Mouse (Mus musculus): ENCODE measurements around the gene Rab26. TPM values are rescaled to one million over a fixed set of nuclear protein-coding genes. Genes with fewer than 3 reads are reported as not detected.

Rab26 gene
- total and polyA plus RNA-seq, 3 experiments, result 0.10 to 0.39 TPM; not detected in 1

DNA sequence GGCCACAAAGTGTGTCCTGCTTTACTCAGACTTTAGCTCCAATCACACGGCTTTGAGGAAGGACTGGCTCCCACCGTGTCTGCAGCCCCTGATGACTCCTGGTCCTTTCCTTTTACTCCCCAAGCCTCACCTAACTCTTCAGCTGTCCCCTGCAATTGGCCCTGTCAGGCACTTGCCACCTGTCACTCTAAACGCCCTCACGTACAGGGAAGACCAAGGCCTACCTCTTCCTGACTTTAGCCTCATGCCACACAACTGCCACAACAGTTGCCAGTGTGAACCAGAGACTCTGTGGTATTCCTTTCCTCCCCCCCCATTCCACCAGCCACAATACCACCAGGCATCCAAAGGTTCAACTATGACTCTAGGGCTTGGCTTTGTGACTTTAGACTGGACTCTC is 13.6 kb downstream of the Rab26 start:
- no peak for DNase-seq
- intact Hi-C loops (cut with DNase I), result no loop called here
- Histone ChIP-seq H3K4me3 (no peak overlapping the region), H3K27me3 (ENCODE audit: control insufficient read depth, insufficient read depth, low read length) (no peaks in the 10 kb centered on the region), H3K79me2 (replicated peaks; ENCODE audit: control insufficient read depth, insufficient read depth, low read length) (no peaks in the 10 kb centered on the region; the same call in 1 of the 2 replicates), H3K4me1 (ENCODE audit: control insufficient read depth, insufficient read depth, low read length) (peaks cover 4% of the 10 kb centered on the region), H3K9ac (ENCODE audit: low read depth, low read length) (no peak overlapping the region), H3K27ac (no peak overlapping the region), H3K36me3 (ENCODE audit: control insufficient read depth, insufficient read depth, low read length) (no peaks in the 10 kb centered on the region)
- 74% methylated on average over 4 of the region's 4 CpGs for WGBS
- TF ChIP-seq CTCF (IDR thresholded peaks at IDR 0.05) (no peak), EP300 (IDR thresholded peaks at IDR 0.05; ENCODE audit: insufficient read depth, low read depth, low read length) (no peak), POLR2A (IDR thresholded peaks at IDR 0.05; ENCODE audit: insufficient read depth, low read depth, low read length) (no peak)

DNA sequence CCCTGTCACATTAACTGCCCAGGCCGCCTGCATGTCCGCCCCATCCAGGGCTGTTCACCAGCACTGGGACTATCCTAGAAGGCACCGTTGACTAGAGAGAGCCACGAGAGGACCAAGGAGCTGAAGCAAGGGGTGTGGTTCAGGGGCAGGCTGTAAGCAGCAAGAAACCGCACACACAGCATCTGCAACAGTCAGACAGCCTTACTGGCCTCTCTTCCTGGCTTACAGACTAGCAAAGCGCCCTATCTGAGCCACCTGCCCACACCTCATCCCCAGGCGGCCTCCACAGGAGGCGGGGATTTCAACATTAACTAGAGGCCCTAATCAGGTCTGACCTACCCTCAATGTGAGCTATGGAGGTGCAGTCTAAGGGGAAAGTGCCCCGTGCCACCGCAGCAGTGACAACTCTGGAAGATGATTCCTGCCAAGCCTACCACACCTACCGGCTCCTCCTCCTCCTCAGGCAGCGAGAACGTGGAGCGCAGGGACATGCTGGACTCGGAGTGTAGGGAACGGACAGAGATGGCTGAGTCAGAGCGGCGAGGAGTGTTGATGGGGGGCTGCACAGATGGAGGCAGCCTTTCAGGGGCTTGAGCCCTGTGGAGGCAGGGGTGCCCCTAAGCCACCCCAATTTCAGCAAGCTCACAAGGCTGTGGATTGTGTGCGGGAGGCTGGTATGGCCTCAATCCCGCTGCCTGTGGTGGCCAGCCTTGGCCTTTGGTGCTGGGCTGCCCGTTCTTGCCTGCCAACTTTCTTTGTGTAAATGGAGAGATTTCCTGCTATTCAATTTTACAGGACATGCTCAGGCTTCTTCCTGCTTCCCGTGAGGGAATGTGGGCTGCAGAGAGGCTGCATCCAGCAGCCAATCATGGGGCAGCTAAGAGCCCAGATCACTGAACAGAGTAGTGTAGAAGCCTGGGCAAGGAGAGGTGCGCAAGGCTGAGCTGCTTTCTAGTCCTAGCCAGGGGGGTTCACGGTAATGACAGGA is 19.4 kb downstream of the Rab26 start:
- 59% methylated on average over 24 of the region's 24 CpGs for WGBS
- no peaks in the 10 kb centered on the region for H3K79me2 ChIP-seq (replicated peaks; ENCODE audit: control insufficient read depth, insufficient read depth, low read length)
- TF ChIP-seq EP300 (IDR thresholded peaks at IDR 0.05; ENCODE audit: insufficient read depth, low read depth, low read length) (0 out of 2 replicates have a peak, but pooled peaks have one; percentile 41), CTCF (IDR thresholded peaks at IDR 0.05) (no peak), POLR2A (IDR thresholded peaks at IDR 0.05; ENCODE audit: insufficient read depth, low read depth, low read length) (peak; percentile 67)
- peak in 1 of 2 experiments; percentile 48 for DNase-seq
- no peaks in the 10 kb centered on the region for H3K27me3 ChIP-seq (ENCODE audit: control insufficient read depth, insufficient read depth, low read length)
- H3K9ac ChIP-seq (ENCODE audit: low read depth, low read length), result peak overlapping the region; percentile 38
- H3K4me1 ChIP-seq (ENCODE audit: control insufficient read depth, insufficient read depth, low read length), result no peaks in the 10 kb centered on the region; the same call in 1 of the 2 replicates
- no peaks in the 10 kb centered on the region for H3K36me3 ChIP-seq (ENCODE audit: control insufficient read depth, insufficient read depth, low read length)
- H3K4me3 ChIP-seq, result peak overlapping the region; percentile 41
- intact Hi-C loops (cut with DNase I), result loop anchor here (5.0 kb wide), 1 partner anchor 37 kb away; the partner anchor contains the start of gene Mlst8
- H3K27ac ChIP-seq, result peak overlapping the region; percentile 82

DNA sequence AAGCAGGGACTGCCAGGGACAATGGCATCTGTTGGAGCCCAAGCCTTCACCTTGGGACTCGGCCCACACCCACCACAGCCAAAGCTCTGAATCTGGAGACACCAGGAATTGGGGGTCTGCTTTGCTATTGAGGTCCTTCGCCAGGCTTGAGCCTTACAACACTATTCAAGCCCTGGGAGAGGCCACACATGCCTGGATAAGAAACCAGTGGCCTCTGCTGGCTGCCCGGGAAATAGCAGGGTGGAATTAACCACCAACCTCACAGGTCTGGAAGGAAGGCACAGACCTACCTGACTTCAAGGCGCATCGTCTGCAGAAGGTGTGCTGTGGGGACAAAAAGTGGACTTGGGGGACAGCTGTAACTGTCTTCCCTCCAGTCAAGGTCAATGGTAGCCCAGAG is 20.4 kb downstream of the Rab26 start:
- intact Hi-C loops (cut with DNase I), result loop anchor here (2.0 to 5.0 kb wide), 2 partner anchors 19 to 36 kb away; partner anchors contain the start of gene Mlst8
- no peaks in the 10 kb centered on the region for H3K79me2 ChIP-seq (replicated peaks; ENCODE audit: control insufficient read depth, insufficient read depth, low read length)
- no peaks in the 10 kb centered on the region; the same call in 1 of the 2 replicates for H3K4me1 ChIP-seq (ENCODE audit: control insufficient read depth, insufficient read depth, low read length)
- H3K27ac ChIP-seq, result peak overlapping the region; percentile 82
- no peaks in the 10 kb centered on the region for H3K27me3 ChIP-seq (ENCODE audit: control insufficient read depth, insufficient read depth, low read length)
- DNase-seq, result peak; percentile 49 to 65
- TF ChIP-seq CTCF (IDR thresholded peaks at IDR 0.05), result peak; percentile 87
- no peak for TF ChIP-seq POLR2A (IDR thresholded peaks at IDR 0.05; ENCODE audit: insufficient read depth, low read depth, low read length)
- TF ChIP-seq EP300 (IDR thresholded peaks at IDR 0.05; ENCODE audit: insufficient read depth, low read depth, low read length), result 0 out of 2 replicates have a peak, but pooled peaks have one; percentile 60
- H3K36me3 ChIP-seq (ENCODE audit: control insufficient read depth, insufficient read depth, low read length), result no peaks in the 10 kb centered on the region
- H3K4me3 ChIP-seq, result peak overlapping the region; percentile 41; the same call in 1 of the 2 replicates
- 47% methylated on average over 5 of the region's 5 CpGs for WGBS
- H3K9ac ChIP-seq (ENCODE audit: low read depth, low read length), result no peak overlapping the region

DNA sequence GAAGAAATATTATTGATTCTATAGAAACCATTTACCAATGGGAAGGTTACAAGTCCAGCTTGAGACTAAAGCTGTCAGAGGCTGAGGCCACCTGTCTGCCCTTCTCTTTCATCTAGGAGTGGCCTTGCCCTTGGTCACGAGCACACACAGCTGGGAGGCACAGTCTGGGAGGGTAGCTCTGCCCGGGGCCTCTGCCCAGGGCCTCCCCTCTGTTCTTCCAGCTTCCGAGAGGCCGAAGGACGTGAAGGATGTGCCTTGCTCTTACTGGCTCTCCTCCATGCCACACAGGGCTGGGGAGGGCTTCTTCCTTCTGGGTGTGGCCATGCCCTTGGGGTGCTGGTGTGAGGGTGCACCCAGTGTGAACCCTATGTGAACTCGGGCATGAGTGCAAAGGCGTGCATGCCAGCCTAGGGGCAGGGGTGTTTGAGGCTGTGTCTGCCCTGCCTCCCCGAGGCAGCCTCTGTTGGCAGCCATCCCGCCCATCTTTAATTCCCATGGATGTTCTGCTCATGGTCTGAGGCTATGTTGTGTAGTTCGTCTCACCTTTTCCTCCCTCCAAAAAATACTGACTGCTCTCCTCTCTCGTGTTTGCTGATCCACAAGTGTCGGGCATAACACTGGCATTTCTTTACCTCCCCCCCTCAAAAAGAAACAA is 26.1 kb downstream of the Rab26 start:
- Histone ChIP-seq H3K9ac (ENCODE audit: low read depth, low read length) (no peak overlapping the region), H3K4me3 (no peak overlapping the region), H3K27me3 (ENCODE audit: control insufficient read depth, insufficient read depth, low read length) (no peaks in the 10 kb centered on the region), H3K36me3 (ENCODE audit: control insufficient read depth, insufficient read depth, low read length) (no peaks in the 10 kb centered on the region), H3K79me2 (replicated peaks; ENCODE audit: control insufficient read depth, insufficient read depth, low read length) (no peaks in the 10 kb centered on the region), H3K4me1 (ENCODE audit: control insufficient read depth, insufficient read depth, low read length) (no peaks in the 10 kb centered on the region), H3K27ac (no peak overlapping the region)
- intact Hi-C loops (cut with DNase I), result no loop called here
- no peak for DNase-seq
- TF ChIP-seq CTCF (IDR thresholded peaks at IDR 0.05) (no peak), EP300 (IDR thresholded peaks at IDR 0.05; ENCODE audit: insufficient read depth, low read depth, low read length) (no peak), POLR2A (IDR thresholded peaks at IDR 0.05; ENCODE audit: insufficient read depth, low read depth, low read length) (no peak)
- WGBS, result 85% methylated on average over 12 of the region's 12 CpGs

DNA sequence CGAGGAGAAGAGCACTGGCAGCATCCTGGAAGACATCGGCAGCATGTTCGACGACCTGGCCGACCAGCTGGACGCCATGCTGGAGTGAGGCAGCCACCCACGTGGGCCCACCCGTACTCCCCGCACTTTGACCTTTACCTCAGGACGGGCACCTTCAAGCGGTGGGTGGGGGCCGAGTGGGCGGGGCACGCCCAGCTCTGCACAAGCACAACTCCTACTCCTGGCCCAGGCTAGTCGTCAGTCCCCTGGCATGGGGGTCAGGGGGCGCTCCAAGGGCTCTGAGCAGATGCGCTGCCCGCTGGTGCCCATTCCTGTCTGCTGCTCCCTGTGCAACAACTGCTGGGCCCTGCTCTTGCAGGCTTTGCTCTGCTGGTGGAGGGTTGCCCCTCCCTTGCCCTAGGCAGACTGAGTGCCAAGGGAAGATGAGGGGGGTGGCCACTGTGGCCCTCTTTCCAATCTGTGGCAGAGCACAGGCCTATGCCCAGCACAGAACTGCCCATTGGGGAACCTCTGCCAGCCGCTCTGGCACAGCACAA is 26.8 kb downstream of the Rab26 start:
- Histone ChIP-seq H3K27me3 (ENCODE audit: control insufficient read depth, insufficient read depth, low read length) (no peaks in the 10 kb centered on the region), H3K4me1 (ENCODE audit: control insufficient read depth, insufficient read depth, low read length) (no peaks in the 10 kb centered on the region), H3K27ac (no peak overlapping the region), H3K36me3 (ENCODE audit: control insufficient read depth, insufficient read depth, low read length) (no peaks in the 10 kb centered on the region), H3K79me2 (replicated peaks; ENCODE audit: control insufficient read depth, insufficient read depth, low read length) (no peaks in the 10 kb centered on the region), H3K4me3 (no peak overlapping the region), H3K9ac (ENCODE audit: low read depth, low read length) (no peak overlapping the region)
- DNase-seq, result no peak
- 53% methylated on average over 19 of the region's 19 CpGs for WGBS
- TF ChIP-seq CTCF (IDR thresholded peaks at IDR 0.05) (no peak), POLR2A (IDR thresholded peaks at IDR 0.05; ENCODE audit: insufficient read depth, low read depth, low read length) (no peak), EP300 (IDR thresholded peaks at IDR 0.05; ENCODE audit: insufficient read depth, low read depth, low read length) (no peak)
- intact Hi-C loops (cut with DNase I), result no loop called here
